Mouse (Mus musculus) c-Kit-positive CD71-positive TER-119-positive erythroid progenitor cells, embryonic 14.5 days (primary cell): ENCODE measurements around the gene Rbfox1.

Experiments
- DNase-seq: peaks from one replicate; pipeline ENCODE4 v3.0.0-alpha.2; 2013; ENCODE audit warnings: low spot score

Gene Rbfox1

GRCm38 (mm10) chr16:7088601-7089430 lies 1203.7 kb downstream of the Rbfox1 start:
- no peak for DNase-seq

GRCm38 (mm10) chr16:7089475-7089874 lies 1204.3 kb downstream of the Rbfox1 start:
- DNase-seq, result no peak

- DNase-seq, result no peak
These were observed 1205.0 kb downstream of the Rbfox1 start for GRCm38 (mm10) chr16:7090205-7090604.

GRCm38 (mm10) chr16:7092811-7093210 lies 1207.7 kb downstream of the Rbfox1 start:
- no peak for DNase-seq

- DNase-seq, result no peak
These were observed 1208.5 kb downstream of the Rbfox1 start for GRCm38 (mm10) chr16:7093686-7094085.

- DNase-seq, result no peak
These were observed 1209.1 kb downstream of the Rbfox1 start for GRCm38 (mm10) chr16:7094181-7094749.

GRCm38 (mm10) chr16:7097071-7097470 lies 1211.9 kb downstream of the Rbfox1 start:
- no peak for DNase-seq

GRCm38 (mm10) chr16:7097951-7098710 lies 1213.0 kb downstream of the Rbfox1 start:
- no peak for DNase-seq

- DNase-seq, result no peak
These were observed 1214.5 kb downstream of the Rbfox1 start for GRCm38 (mm10) chr16:7099506-7100300.

- no peak for DNase-seq
These were observed 1217.3 kb downstream of the Rbfox1 start for GRCm38 (mm10) chr16:7102486-7102885.

GRCm38 (mm10) chr16:7103301-7103700 lies 1218.1 kb downstream of the Rbfox1 start:
- DNase-seq, result no peak

GRCm38 (mm10) chr16:7106450-7107015 lies 1221.4 kb downstream of the Rbfox1 start:
- no peak for DNase-seq

GRCm38 (mm10) chr16:7115945-7116344 lies 1230.8 kb downstream of the Rbfox1 start:
- no peak for DNase-seq

- no peak for DNase-seq
These were observed 1244.4 kb downstream of the Rbfox1 start for GRCm38 (mm10) chr16:7129591-7129990.

GRCm38 (mm10) chr16:7132434-7132833 lies 1247.3 kb downstream of the Rbfox1 start:
- DNase-seq, result no peak

- no peak for DNase-seq
These were observed 1251.8 kb downstream of the Rbfox1 start for GRCm38 (mm10) chr16:7136971-7137370.

- no peak for DNase-seq
These were observed 1254.3 kb downstream of the Rbfox1 start for GRCm38 (mm10) chr16:7139480-7139879.

GRCm38 (mm10) chr16:7140909-7141308 lies 1255.8 kb downstream of the Rbfox1 start:
- no peak for DNase-seq

- DNase-seq, result no peak
These were observed 1260.3 kb downstream of the Rbfox1 start for GRCm38 (mm10) chr16:7145505-7145904.

GRCm38 (mm10) chr16:7146454-7146853 lies 1261.3 kb downstream of the Rbfox1 start:
- no peak for DNase-seq

- no peak for DNase-seq
These were observed 1262.7 kb downstream of the Rbfox1 start for GRCm38 (mm10) chr16:7147884-7148283.
